Mouse (Mus musculus): ENCODE measurements at regions not wholly inside any gene's neighbourhood (a gene's known extent, or its start where the extent isn't known, plus 50 kb on each side); places are given as distances from the start of the nearest gene placed in this dataset.

DNA sequence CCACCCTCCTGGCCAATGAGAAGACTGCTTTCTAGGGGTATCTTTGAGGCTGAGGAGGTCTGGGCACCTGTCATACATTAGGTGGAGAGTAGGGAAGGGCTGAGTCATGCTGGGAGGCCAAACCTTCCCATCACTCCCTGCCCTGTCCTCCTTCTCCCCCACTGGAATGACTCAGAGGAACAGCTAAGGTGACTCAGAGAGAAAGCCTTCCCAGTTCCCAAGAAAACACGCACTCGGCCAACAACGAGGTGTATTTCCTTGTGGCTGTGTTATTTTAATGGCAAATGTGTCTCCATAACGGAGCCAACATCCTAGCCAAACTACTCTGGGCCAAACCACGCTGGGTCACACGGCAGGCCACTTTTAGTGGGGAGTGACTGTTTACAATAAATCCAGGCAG, 124.0 kb upstream of the Cdkn3 start:
- H3K36me3 ChIP-seq, result no peaks in the 10 kb centered on the region
- no peak overlapping the region for H3K9ac ChIP-seq
- H3K4me3 ChIP-seq, result no peak overlapping the region
- no peaks in the 10 kb centered on the region for H3K9me3 ChIP-seq
- H3K27ac ChIP-seq, result no peak overlapping the region
- no peaks in the 10 kb centered on the region for H3K27me3 ChIP-seq
- H3K4me2 ChIP-seq, result no peak overlapping the region
- no peak for ATAC-seq (ENCODE audit: borderline replicate concordance, extremely low read depth, low FRiP score, low TSS enrichment)
- peaks cover 20% of the 10 kb centered on the region for H3K4me1 ChIP-seq
- WGBS, result 67% methylated on average over 6 of the region's 6 CpGs

DNA sequence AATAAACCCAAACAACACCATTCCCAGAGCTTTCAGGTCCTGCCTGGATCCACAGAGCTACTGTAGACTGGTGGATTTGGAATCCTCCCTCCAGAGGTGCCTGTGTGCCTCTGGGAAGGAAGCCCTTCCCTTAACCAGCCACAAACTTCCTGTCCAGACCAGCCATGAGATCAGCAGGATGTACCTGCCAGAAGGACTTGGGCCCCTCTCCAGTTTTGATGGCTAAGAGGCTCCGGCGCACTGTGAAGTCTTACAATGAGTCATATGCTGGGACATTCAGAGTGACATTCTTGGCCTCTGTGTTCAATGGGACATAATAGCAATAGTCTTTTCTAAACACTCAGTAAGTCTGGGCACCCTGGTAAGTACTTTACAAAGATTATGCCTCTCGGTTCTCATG, 125.0 kb upstream of the Cdkn3 start:
- Histone ChIP-seq H3K4me1 (peaks cover 20% of the 10 kb centered on the region), H3K9me3 (no peaks in the 10 kb centered on the region), H3K27ac (peak overlapping the region; percentile 44), H3K9ac (no peak overlapping the region), H3K27me3 (no peaks in the 10 kb centered on the region), H3K4me2 (no peak overlapping the region), H3K36me3 (no peaks in the 10 kb centered on the region), H3K4me3 (no peak overlapping the region)
- ATAC-seq (ENCODE audit: borderline replicate concordance, extremely low read depth, low FRiP score, low TSS enrichment), result no peak
- WGBS, result 57% methylated on average over 3 of the region's 3 CpGs

DNA sequence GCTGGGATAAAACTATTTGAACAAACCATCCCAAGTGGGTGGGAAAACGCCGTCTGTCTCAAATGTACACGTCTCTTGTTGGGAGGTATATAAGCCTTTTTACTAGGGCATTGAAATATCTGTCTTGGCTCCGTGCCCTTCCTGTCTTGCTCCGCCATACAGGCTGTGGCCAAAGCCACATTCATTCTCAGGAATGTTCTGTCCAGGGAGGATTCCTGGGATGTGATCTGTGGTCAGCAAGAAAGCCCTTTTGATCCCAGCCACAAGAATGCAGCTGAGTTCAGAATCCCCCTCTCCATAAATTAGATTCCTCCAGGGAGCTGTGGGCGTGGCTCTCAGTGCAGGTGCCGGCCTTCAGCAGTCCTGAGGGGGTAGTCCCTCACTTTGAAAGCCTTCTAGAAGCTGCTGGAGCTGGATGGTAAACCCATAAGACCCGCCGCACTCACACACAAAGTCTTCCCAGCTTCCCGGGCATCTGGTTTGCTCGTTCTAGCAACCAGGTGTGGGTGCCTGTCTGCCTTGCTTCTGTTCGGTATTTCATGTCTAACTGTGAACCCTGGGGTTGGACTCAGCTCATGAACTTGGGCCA, 125.6 kb upstream of the Cdkn3 start:
- WGBS, result 45% methylated on average over 12 of the region's 12 CpGs
- no peak for ATAC-seq (ENCODE audit: borderline replicate concordance, extremely low read depth, low FRiP score, low TSS enrichment)
- Histone ChIP-seq H3K4me3 (no peak overlapping the region), H3K27ac (peak overlapping the region; percentile 44), H3K9ac (no peak overlapping the region), H3K4me1 (peaks cover 20% of the 10 kb centered on the region), H3K36me3 (no peaks in the 10 kb centered on the region), H3K9me3 (no peaks in the 10 kb centered on the region), H3K27me3 (no peaks in the 10 kb centered on the region), H3K4me2 (peak overlapping the region; percentile 25)

DNA sequence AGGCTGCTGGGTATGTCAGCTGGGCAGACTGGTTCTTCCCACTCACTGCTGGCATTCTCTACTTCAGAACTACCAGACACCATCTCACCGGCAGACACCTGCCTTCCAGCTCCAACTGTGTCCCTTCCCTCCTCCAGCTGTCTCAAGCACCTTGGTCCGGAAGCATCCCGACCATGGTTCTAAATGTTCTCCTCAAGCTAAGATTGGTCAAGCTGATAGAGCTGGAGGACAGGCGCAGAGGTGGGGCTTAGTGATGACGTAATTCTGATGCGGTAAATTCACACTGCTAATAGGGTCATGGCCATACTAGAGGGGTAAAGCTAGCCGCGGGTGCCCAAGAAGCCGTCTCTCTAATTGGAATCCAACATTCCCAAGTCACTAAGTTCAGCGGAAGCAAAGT, 126.1 kb upstream of the Cdkn3 start:
- no peaks in the 10 kb centered on the region for H3K9me3 ChIP-seq
- no peaks in the 10 kb centered on the region for H3K27me3 ChIP-seq
- H3K9ac ChIP-seq, result no peak overlapping the region
- peak overlapping the region; percentile 44 for H3K27ac ChIP-seq
- H3K36me3 ChIP-seq, result no peaks in the 10 kb centered on the region
- 59% methylated on average over 10 of the region's 10 CpGs for WGBS
- H3K4me2 ChIP-seq, result peak overlapping the region; percentile 25
- 0 out of 2 replicates have a peak, but pooled peaks have one; percentile 44 for ATAC-seq (ENCODE audit: borderline replicate concordance, extremely low read depth, low FRiP score, low TSS enrichment)
- peaks cover 20% of the 10 kb centered on the region for H3K4me1 ChIP-seq
- no peak overlapping the region for H3K4me3 ChIP-seq

DNA sequence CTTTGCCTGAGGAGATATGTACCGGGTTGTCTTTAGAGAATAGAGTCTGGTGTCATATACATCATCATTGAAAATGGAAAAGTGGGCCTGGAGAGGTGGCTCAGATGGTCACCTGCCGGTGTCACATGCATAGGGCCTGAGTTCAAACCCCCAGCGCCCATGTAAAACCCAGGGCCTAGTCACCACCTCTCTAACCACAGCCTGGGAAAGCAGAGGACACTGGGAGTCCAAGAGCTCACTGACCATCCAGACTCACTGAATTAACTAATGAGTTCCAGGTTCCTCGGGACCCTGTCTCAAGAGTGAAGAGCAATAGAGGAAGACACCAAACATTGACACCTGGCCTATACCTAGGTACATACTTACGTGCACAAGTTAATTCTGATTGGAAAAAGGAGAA, 132.7 kb upstream of the Cdkn3 start:
- 89% methylated on average over 5 of the region's 5 CpGs for WGBS
- Histone ChIP-seq H3K4me3 (no peak overlapping the region), H3K27ac (no peak overlapping the region), H3K27me3 (no peaks in the 10 kb centered on the region), H3K4me1 (peaks cover 8% of the 10 kb centered on the region; the same call in 1 of the 2 replicates), H3K9ac (no peak overlapping the region), H3K4me2 (no peak overlapping the region), H3K9me3 (no peaks in the 10 kb centered on the region), H3K36me3 (no peaks in the 10 kb centered on the region)
- no peak for ATAC-seq (ENCODE audit: borderline replicate concordance, extremely low read depth, low FRiP score, low TSS enrichment)

DNA sequence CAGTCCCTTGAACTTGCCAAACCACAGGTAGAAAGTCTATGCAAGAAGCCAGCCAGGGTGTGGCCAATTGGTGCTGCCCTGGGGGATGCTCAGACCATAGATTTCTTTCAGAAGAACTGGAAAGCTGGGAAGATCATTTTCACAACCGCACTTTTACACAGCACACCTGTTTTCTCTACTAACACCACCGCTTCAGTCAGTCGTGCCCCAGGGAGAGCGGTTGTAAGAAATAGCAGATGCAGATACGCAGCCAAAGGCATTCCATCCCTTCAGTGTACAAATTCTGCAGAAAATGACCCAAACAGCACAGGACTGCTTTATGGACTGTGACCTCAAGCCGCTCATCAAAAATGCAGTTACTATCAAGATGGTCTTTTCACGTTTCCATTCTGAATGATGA, 134.6 kb upstream of the Cdkn3 start:
- no peak overlapping the region for H3K27ac ChIP-seq
- WGBS, result 80% methylated on average over 7 of the region's 7 CpGs
- H3K27me3 ChIP-seq, result no peaks in the 10 kb centered on the region
- no peak overlapping the region for H3K4me2 ChIP-seq
- H3K4me1 ChIP-seq, result peaks cover 8% of the 10 kb centered on the region; the same call in 1 of the 2 replicates
- no peak overlapping the region for H3K4me3 ChIP-seq
- no peak for ATAC-seq (ENCODE audit: borderline replicate concordance, extremely low read depth, low FRiP score, low TSS enrichment)
- H3K9me3 ChIP-seq, result no peaks in the 10 kb centered on the region
- H3K9ac ChIP-seq, result no peak overlapping the region
- H3K36me3 ChIP-seq, result no peaks in the 10 kb centered on the region

DNA sequence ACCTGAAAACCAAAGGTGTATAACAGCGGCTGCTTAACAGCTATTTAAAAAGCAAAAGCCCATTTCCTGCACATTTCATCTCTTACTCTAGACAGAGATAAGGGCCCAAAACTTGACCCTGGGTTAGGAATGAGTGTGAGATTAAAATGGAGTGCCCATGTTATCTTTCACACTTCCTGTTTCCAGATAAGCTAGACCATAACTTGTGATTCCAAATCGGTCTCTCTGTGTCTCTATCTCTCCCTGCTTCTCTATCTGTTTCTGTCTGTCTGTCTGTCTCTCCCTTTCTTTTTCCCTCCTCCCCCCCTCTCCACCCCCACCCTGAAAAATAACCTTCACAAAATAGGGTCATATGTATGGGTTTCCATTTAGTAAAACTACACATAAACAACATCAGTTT, 136.7 kb upstream of the Cdkn3 start:
- H3K4me2 ChIP-seq, result no peak overlapping the region
- H3K27ac ChIP-seq, result no peak overlapping the region
- H3K27me3 ChIP-seq, result no peaks in the 10 kb centered on the region
- H3K9me3 ChIP-seq, result no peaks in the 10 kb centered on the region
- ATAC-seq (ENCODE audit: borderline replicate concordance, extremely low read depth, low FRiP score, low TSS enrichment), result no peak; the same call in 1 of the 2 replicates
- H3K4me1 ChIP-seq, result peaks cover 8% of the 10 kb centered on the region; the same call in 1 of the 2 replicates
- WGBS, result 7% methylated on average over 2 of the region's 2 CpGs
- H3K36me3 ChIP-seq, result no peaks in the 10 kb centered on the region
- no peak overlapping the region for H3K9ac ChIP-seq
- H3K4me3 ChIP-seq, result no peak overlapping the region

DNA sequence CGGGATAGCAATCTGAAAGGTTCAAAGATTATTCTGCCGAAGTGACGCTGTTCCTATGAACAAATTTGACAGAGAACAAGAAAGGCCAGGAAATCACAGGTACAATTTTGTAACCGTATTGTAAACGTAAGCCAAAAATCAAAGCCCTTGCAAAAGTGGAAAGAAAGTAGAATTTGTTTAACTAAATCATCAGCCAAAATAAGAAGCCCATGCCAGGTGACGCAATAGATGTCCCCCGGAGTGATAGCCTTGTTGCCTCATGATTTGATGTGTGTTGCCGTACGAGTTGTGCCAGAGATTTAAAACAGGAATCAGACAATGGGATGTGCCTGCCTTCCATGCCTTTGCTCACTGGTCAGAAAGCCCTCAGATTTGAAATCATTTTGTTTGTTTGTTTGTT, 144.3 kb upstream of the Cdkn3 start:
- H3K9ac ChIP-seq, result no peak overlapping the region
- ATAC-seq (ENCODE audit: borderline replicate concordance, extremely low read depth, low FRiP score, low TSS enrichment), result no peak
- WGBS, result 75% methylated on average over 9 of the region's 9 CpGs

DNA sequence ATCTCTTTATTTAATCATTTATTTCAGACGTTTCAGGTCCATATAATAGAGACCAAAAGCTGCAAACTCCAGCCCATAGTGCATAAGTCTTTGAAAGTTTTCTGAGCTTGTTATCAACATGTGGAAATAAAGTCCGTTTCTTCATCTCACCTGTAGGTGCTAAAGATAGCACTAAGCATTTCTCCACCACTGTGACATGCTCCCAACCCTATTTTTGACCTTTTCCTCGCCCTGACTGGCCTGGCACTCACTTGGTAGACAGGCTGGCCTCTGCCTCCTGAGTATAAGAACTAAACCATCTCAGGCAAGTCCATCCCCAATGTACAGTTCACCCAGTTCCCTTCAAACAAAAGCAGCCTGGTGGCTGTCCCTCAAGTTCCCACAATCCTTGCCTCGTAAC, 145.4 kb upstream of the Cdkn3 start:
- Histone ChIP-seq H3K4me3 (no peak overlapping the region), H3K36me3 (no peaks in the 10 kb centered on the region), H3K27me3 (no peaks in the 10 kb centered on the region), H3K9ac (no peak overlapping the region), H3K27ac (no peak overlapping the region), H3K4me2 (no peak overlapping the region), H3K9me3 (no peaks in the 10 kb centered on the region), H3K4me1 (peaks cover 15% of the 10 kb centered on the region)
- 75% methylated on average over 4 of the region's 4 CpGs for WGBS
- no peak for ATAC-seq (ENCODE audit: borderline replicate concordance, extremely low read depth, low FRiP score, low TSS enrichment)

More for the DNA sequence above, 144.3 kb upstream of the Cdkn3 start:
- H3K27ac ChIP-seq, result no peak overlapping the region
- H3K4me2 ChIP-seq, result no peak overlapping the region
- H3K9me3 ChIP-seq, result no peaks in the 10 kb centered on the region
- H3K27me3 ChIP-seq, result no peaks in the 10 kb centered on the region
- peaks cover 11% of the 10 kb centered on the region for H3K4me1 ChIP-seq
- H3K36me3 ChIP-seq, result no peaks in the 10 kb centered on the region
- H3K4me3 ChIP-seq, result no peak overlapping the region

DNA sequence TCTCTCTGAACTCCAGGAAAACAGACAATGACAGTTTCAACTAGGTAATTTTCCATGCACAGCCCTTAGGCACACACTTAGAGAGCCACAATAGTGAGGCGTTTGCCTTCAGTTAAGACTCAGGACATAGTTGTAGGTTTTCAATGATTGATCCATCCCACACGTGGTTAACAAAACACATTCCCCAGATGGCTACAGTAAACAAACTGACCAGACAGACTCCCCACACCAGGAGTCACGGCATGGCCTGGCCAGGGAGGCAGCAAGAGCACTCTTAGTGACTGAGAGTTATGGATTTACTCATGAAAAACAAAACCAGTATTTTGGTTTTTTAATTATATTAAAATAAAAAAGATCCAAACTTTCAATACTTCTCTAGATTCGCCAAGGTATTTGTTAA, 146.6 kb upstream of the Cdkn3 start:
- Histone ChIP-seq H3K4me2 (no peak overlapping the region), H3K27ac (no peak overlapping the region), H3K4me3 (no peak overlapping the region), H3K27me3 (no peaks in the 10 kb centered on the region), H3K4me1 (peaks cover 15% of the 10 kb centered on the region), H3K9me3 (no peaks in the 10 kb centered on the region), H3K9ac (no peak overlapping the region), H3K36me3 (no peaks in the 10 kb centered on the region)
- 33% methylated on average over 4 of the region's 4 CpGs for WGBS
- ATAC-seq (ENCODE audit: borderline replicate concordance, extremely low read depth, low FRiP score, low TSS enrichment), result no peak

DNA sequence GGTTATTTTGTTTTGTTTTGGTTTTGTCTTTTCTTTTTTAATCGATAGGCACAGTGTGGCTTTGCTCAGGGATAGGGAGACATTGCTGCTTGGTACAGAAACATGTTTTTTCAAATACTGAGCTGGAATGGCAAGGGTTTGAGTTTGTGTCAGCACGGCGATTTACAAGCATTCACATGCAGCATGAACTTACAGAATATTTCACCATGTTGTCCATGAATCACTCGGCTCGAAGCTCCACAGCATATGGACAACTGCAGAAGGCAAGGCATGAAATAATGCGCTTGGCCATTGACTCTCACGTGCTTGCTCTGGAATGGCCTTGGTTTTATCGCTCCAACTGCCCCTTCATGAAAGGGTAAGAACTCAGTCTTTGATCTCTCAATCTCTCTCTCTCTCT, 147.1 kb upstream of the Cdkn3 start:
- ATAC-seq (ENCODE audit: borderline replicate concordance, extremely low read depth, low FRiP score, low TSS enrichment), result no peak
- Histone ChIP-seq H3K9ac (no peak overlapping the region), H3K4me3 (no peak overlapping the region), H3K9me3 (no peaks in the 10 kb centered on the region), H3K4me2 (no peak overlapping the region), H3K36me3 (no peaks in the 10 kb centered on the region), H3K27me3 (no peaks in the 10 kb centered on the region), H3K27ac (no peak overlapping the region), H3K4me1 (peaks cover 15% of the 10 kb centered on the region)
- WGBS, result 48% methylated on average over 8 of the region's 8 CpGs

DNA sequence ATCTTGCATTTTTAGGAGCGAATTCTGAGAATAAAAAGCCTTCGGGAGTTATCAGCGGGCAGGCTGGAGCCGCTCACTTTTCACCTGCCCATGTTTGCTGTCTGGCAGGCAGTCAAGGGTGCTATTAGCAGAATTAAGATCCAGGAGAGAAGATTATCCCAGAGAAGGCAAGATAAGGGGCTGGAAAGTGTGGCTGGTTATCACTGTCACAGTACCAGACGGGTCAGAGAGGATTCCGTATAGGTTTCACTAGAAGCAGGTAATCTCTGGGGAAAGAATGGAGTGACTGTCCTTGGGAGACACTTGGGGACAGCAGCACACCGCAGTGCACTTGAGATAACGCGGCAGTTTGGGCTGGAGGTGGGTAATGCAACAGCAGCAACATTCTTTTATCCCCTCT, 147.8 kb upstream of the Cdkn3 start:
- Histone ChIP-seq H3K4me3 (no peak overlapping the region), H3K27ac (peak overlapping the region; percentile 41), H3K9ac (no peak overlapping the region), H3K4me2 (no peak overlapping the region), H3K4me1 (peaks cover 15% of the 10 kb centered on the region), H3K9me3 (no peaks in the 10 kb centered on the region), H3K27me3 (no peaks in the 10 kb centered on the region), H3K36me3 (no peaks in the 10 kb centered on the region)
- ATAC-seq (ENCODE audit: borderline replicate concordance, extremely low read depth, low FRiP score, low TSS enrichment), result no peak; the same call in 1 of the 2 replicates
- 26% methylated on average over 9 of the region's 9 CpGs for WGBS

DNA sequence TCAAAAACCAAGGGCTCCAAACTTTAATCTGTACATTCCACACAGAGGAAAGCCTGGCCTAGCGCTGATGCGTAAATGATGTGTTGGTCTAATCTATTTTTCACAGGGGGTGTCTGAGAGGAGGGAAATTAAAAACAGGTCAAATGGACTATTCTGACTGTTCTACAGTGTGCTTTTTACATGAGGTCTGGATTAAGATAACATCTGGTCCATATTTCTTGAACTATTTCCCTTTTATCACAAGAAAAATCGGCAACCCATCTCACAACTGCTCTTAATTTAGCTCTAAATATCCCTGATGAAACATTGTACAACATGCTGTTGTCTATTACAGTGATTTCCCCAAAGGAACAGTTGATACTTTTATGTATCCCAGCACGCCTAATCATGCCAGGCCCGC, 149.4 kb upstream of the Cdkn3 start:
- ATAC-seq (ENCODE audit: borderline replicate concordance, extremely low read depth, low FRiP score, low TSS enrichment), result no peak
- no peaks in the 10 kb centered on the region for H3K36me3 ChIP-seq
- no peak overlapping the region for H3K4me2 ChIP-seq
- H3K9ac ChIP-seq, result no peak overlapping the region
- no peak overlapping the region for H3K4me3 ChIP-seq
- H3K4me1 ChIP-seq, result peaks cover 27% of the 10 kb centered on the region
- peak overlapping the region; percentile 41 for H3K27ac ChIP-seq
- H3K9me3 ChIP-seq, result no peaks in the 10 kb centered on the region
- WGBS, result 81% methylated on average over 5 of the region's 5 CpGs
- H3K27me3 ChIP-seq, result no peaks in the 10 kb centered on the region

Measured in lung, embryonic 15.5 days (tissue).